Mouse (Mus musculus): ENCODE results near the gene Banf1. TPM values are rescaled to one million over a fixed set of nuclear protein-coding genes. Genes with fewer than 3 reads are reported as not detected.
A peak's percentile ranks its signal among the peaks of the same experiment; 100 is the strongest.

Banf1 gene
- polyA plus RNA-seq, 1 experiment from 2014 or later = 375 TPM

- peaks cover 21% of the 10 kb centered on the region for H3K36me3 ChIP-seq (ENCODE audit: control insufficient read depth, insufficient read depth, low read length)
- 4% methylated on average over 27 of the region's 43 CpGs for WGBS
- H3K27ac ChIP-seq (replicated peaks; ENCODE audit: low read depth, low read length) = peak within 1 kb of the TSS; percentile 84
- H3K9ac ChIP-seq (ENCODE audit: low read depth, low read length) = peak within 1 kb of the TSS; percentile 91
- peak within 1 kb of the TSS; percentile 92 for H3K4me3 ChIP-seq (ENCODE audit: low read depth, low read length)
- peak; percentile 97 for ATAC-seq (ENCODE audit: low read depth)
- H3K4me2 ChIP-seq (ENCODE audit: low read depth, low read length) = peak within 1 kb of the TSS; percentile 79
- peak; percentile 99 for DNase-seq (ENCODE audit: low spot score)
- H3K27me3 ChIP-seq (replicated peaks; ENCODE audit: control insufficient read depth, insufficient read depth, low read length) = peaks cover 4% of the 10 kb centered on the region
- H3K9me3 ChIP-seq (ENCODE audit: control insufficient read depth, low read length) = no peaks in the 10 kb centered on the region
- H3K4me1 ChIP-seq (ENCODE audit: control insufficient read depth, insufficient read depth, low read length) = peaks cover 18% of the 10 kb centered on the region
Observed at GRCm38 (mm10) chr19:5388588-5389242, 21.7 kb upstream of the Banf1 start, which contains the start of gene Sart1. Sart1 (minus strand) TSS chr19:5388703.

GRCm38 (mm10) chr19:5388011-5388441 is 21.1 kb upstream of the Banf1 start:
- Histone ChIP-seq H3K4me2 (ENCODE audit: low read depth, low read length) (peak overlapping the region; percentile 79), H3K9me3 (ENCODE audit: control insufficient read depth, low read length) (no peaks in the 10 kb centered on the region), H3K27ac (replicated peaks; ENCODE audit: low read depth, low read length) (peak overlapping the region; percentile 80), H3K9ac (ENCODE audit: low read depth, low read length) (peak overlapping the region; percentile 91), H3K4me3 (ENCODE audit: low read depth, low read length) (peak overlapping the region; percentile 92), H3K36me3 (ENCODE audit: control insufficient read depth, insufficient read depth, low read length) (peaks cover 28% of the 10 kb centered on the region), H3K27me3 (replicated peaks; ENCODE audit: control insufficient read depth, insufficient read depth, low read length) (peaks cover 4% of the 10 kb centered on the region), H3K4me1 (ENCODE audit: control insufficient read depth, insufficient read depth, low read length) (peaks cover 18% of the 10 kb centered on the region)
- DNase-seq (ENCODE audit: low spot score) (no peak), ATAC-seq (ENCODE audit: low read depth) (peak; percentile 27; the same call in 1 of the 2 replicates)
- under 1% methylated on average over 15 of the region's 43 CpGs for WGBS

- peaks cover 61% of the 10 kb centered on the region for H3K36me3 ChIP-seq (ENCODE audit: control insufficient read depth, insufficient read depth, low read length)
Observed at GRCm38 (mm10) chr19:5384715-5385114, 17.7 kb upstream of the Banf1 start.

GRCm38 (mm10) chr19:5383326-5383725 is 16.4 kb upstream of the Banf1 start:
- H3K27ac ChIP-seq (replicated peaks; ENCODE audit: low read depth, low read length) = no peak overlapping the region
- peaks cover 4% of the 10 kb centered on the region for H3K27me3 ChIP-seq (replicated peaks; ENCODE audit: control insufficient read depth, insufficient read depth, low read length)
- no peaks in the 10 kb centered on the region for H3K9me3 ChIP-seq (ENCODE audit: control insufficient read depth, low read length)
- peaks cover 75% of the 10 kb centered on the region for H3K36me3 ChIP-seq (ENCODE audit: control insufficient read depth, insufficient read depth, low read length)
- DNase-seq (ENCODE audit: low spot score) = no peak
- no peak overlapping the region for H3K4me3 ChIP-seq (ENCODE audit: low read depth, low read length)
- WGBS = 90% methylated on average over 12 of the region's 12 CpGs
- H3K4me2 ChIP-seq (ENCODE audit: low read depth, low read length) = no peak overlapping the region
- H3K9ac ChIP-seq (ENCODE audit: low read depth, low read length) = no peak overlapping the region
- peaks cover 6% of the 10 kb centered on the region for H3K4me1 ChIP-seq (ENCODE audit: control insufficient read depth, insufficient read depth, low read length)
- no peak for ATAC-seq (ENCODE audit: low read depth)

More at GRCm38 (mm10) chr19:5384715-5385114, 17.7 kb upstream of the Banf1 start:
- ATAC-seq (ENCODE audit: low read depth) (no peak), DNase-seq (ENCODE audit: low spot score) (no peak)
- peaks cover 4% of the 10 kb centered on the region for H3K27me3 ChIP-seq (replicated peaks; ENCODE audit: control insufficient read depth, insufficient read depth, low read length)
- 93% methylated on average over 8 of the region's 8 CpGs for WGBS
- no peak overlapping the region for H3K9ac ChIP-seq (ENCODE audit: low read depth, low read length)
- H3K4me2 ChIP-seq (ENCODE audit: low read depth, low read length) = no peak overlapping the region
- H3K27ac ChIP-seq (replicated peaks; ENCODE audit: low read depth, low read length) = no peak overlapping the region
- H3K4me1 ChIP-seq (ENCODE audit: control insufficient read depth, insufficient read depth, low read length) = peaks cover 12% of the 10 kb centered on the region
- H3K4me3 ChIP-seq (ENCODE audit: low read depth, low read length) = no peak overlapping the region
- no peaks in the 10 kb centered on the region for H3K9me3 ChIP-seq (ENCODE audit: control insufficient read depth, low read length)

DNA sequence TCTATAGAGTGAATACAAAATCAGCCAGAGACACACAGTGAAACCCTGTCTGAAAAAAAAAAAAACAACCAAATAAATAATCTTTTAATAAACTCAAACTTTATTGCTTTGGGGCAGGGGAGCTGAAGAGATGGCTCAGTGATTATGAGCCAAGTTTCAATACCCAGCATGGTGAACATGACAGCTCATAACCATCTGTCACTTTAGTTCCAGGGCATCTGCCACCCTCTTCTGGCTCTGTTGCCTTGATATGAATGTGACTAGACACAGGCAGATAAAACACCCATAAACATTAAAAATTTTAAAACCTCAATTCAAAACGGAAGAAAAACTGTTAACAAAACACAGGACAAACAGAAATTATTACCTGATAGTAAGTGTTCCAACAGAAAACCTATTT is 10.5 kb upstream of the Banf1 start:
- Histone ChIP-seq H3K4me3 (ENCODE audit: low read depth, low read length) (no peak overlapping the region), H3K9me3 (ENCODE audit: control insufficient read depth, low read length) (no peaks in the 10 kb centered on the region), H3K4me2 (ENCODE audit: low read depth, low read length) (no peak overlapping the region), H3K9ac (ENCODE audit: low read depth, low read length) (no peak overlapping the region), H3K27me3 (replicated peaks; ENCODE audit: control insufficient read depth, insufficient read depth, low read length) (no peaks in the 10 kb centered on the region), H3K27ac (replicated peaks; ENCODE audit: low read depth, low read length) (no peak overlapping the region), H3K36me3 (ENCODE audit: control insufficient read depth, insufficient read depth, low read length) (peaks cover 55% of the 10 kb centered on the region), H3K4me1 (ENCODE audit: control insufficient read depth, insufficient read depth, low read length) (no peaks in the 10 kb centered on the region)
- ATAC-seq (ENCODE audit: low read depth) (no peak), DNase-seq (ENCODE audit: low spot score) (no peak)
- 97% methylated on average over 1 of the region's 1 CpGs for WGBS

GRCm38 (mm10) chr19:5374748-5375147 is 7.8 kb upstream of the Banf1 start:
- H3K4me2 ChIP-seq (ENCODE audit: low read depth, low read length) = no peak overlapping the region
- no peak for ATAC-seq (ENCODE audit: low read depth)

DNA sequence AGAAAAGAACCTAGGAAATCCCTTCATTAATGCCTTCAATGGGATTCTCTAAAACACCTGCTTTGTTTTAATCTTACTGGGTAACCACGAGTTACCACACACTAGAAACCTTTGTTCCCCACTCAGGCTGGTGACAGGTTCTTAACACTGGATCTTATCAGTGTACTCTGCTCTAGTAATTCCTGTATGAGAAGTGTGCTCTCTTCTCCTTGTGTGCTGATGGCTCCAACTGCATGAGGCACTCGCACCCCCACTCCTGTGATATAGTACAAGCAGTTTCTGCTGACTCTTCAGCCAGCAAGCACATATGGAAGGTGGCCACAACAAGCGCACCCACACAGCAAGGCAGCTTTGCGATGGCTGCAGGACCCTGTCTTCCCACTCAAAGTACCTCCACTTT is 7.2 kb upstream of the Banf1 start:
- no peak for DNase-seq (ENCODE audit: low spot score)
- 86% methylated on average over 4 of the region's 4 CpGs for WGBS
- no peak overlapping the region for H3K4me3 ChIP-seq (ENCODE audit: low read depth, low read length)
- H3K9me3 ChIP-seq (ENCODE audit: control insufficient read depth, low read length) = no peaks in the 10 kb centered on the region
- no peak overlapping the region for H3K4me2 ChIP-seq (ENCODE audit: low read depth, low read length)
- H3K9ac ChIP-seq (ENCODE audit: low read depth, low read length) = no peak overlapping the region
- no peaks in the 10 kb centered on the region for H3K27me3 ChIP-seq (replicated peaks; ENCODE audit: control insufficient read depth, insufficient read depth, low read length)
- no peak overlapping the region for H3K27ac ChIP-seq (replicated peaks; ENCODE audit: low read depth, low read length)
- H3K36me3 ChIP-seq (ENCODE audit: control insufficient read depth, insufficient read depth, low read length) = peaks cover 53% of the 10 kb centered on the region
- no peaks in the 10 kb centered on the region for H3K4me1 ChIP-seq (ENCODE audit: control insufficient read depth, insufficient read depth, low read length)
- ATAC-seq (ENCODE audit: low read depth) = no peak

More at GRCm38 (mm10) chr19:5374748-5375147, 7.8 kb upstream of the Banf1 start:
- DNase-seq (ENCODE audit: low spot score) = no peak
- Histone ChIP-seq H3K36me3 (ENCODE audit: control insufficient read depth, insufficient read depth, low read length) (peaks cover 53% of the 10 kb centered on the region), H3K4me1 (ENCODE audit: control insufficient read depth, insufficient read depth, low read length) (no peaks in the 10 kb centered on the region), H3K9ac (ENCODE audit: low read depth, low read length) (no peak overlapping the region), H3K9me3 (ENCODE audit: control insufficient read depth, low read length) (no peaks in the 10 kb centered on the region), H3K4me3 (ENCODE audit: low read depth, low read length) (no peak overlapping the region), H3K27me3 (replicated peaks; ENCODE audit: control insufficient read depth, insufficient read depth, low read length) (no peaks in the 10 kb centered on the region), H3K27ac (replicated peaks; ENCODE audit: low read depth, low read length) (no peak overlapping the region)
- WGBS = 82% methylated on average over 4 of the region's 4 CpGs

GRCm38 (mm10) chr19:5372724-5373123 is 5.8 kb upstream of the Banf1 start:
- DNase-seq (ENCODE audit: low spot score) = no peak
- no peak overlapping the region for H3K9ac ChIP-seq (ENCODE audit: low read depth, low read length)
- H3K4me2 ChIP-seq (ENCODE audit: low read depth, low read length) = no peak overlapping the region
- WGBS = 93% methylated on average over 7 of the region's 7 CpGs
- no peak for ATAC-seq (ENCODE audit: low read depth)
- H3K27ac ChIP-seq (replicated peaks; ENCODE audit: low read depth, low read length) = no peak overlapping the region
- H3K27me3 ChIP-seq (replicated peaks; ENCODE audit: control insufficient read depth, insufficient read depth, low read length) = no peaks in the 10 kb centered on the region
- no peak overlapping the region for H3K4me3 ChIP-seq (ENCODE audit: low read depth, low read length)
- no peaks in the 10 kb centered on the region for H3K9me3 ChIP-seq (ENCODE audit: control insufficient read depth, low read length)
- H3K4me1 ChIP-seq (ENCODE audit: control insufficient read depth, insufficient read depth, low read length) = peaks cover 4% of the 10 kb centered on the region
- H3K36me3 ChIP-seq (ENCODE audit: control insufficient read depth, insufficient read depth, low read length) = peaks cover 50% of the 10 kb centered on the region

DNA sequence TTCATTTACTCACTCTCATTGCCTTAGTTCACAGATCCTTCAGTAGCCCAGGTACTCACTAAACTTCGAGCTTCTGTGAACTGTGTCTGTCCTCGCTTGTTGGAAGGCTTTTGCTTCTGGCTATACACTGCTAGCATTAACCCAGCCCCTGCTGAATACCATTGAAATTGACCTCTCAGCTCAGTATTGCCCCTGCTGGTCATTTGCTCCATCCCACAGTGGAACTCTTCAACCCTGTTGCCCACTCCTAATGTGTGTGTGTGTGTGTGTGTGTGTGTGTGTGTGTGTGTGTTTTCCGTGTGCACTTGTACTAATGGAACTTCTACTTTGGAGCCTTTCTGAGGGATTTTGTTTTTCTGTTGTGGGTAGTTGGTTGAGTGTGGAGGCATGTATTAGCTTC is 4.0 kb upstream of the Banf1 start:
- H3K4me2 ChIP-seq (ENCODE audit: low read depth, low read length) = no peak overlapping the region
- peaks cover 47% of the 10 kb centered on the region for H3K36me3 ChIP-seq (ENCODE audit: control insufficient read depth, insufficient read depth, low read length)
- no peak overlapping the region for H3K4me3 ChIP-seq (ENCODE audit: low read depth, low read length)
- H3K4me1 ChIP-seq (ENCODE audit: control insufficient read depth, insufficient read depth, low read length) = peaks cover 7% of the 10 kb centered on the region
- H3K9ac ChIP-seq (ENCODE audit: low read depth, low read length) = no peak overlapping the region
- H3K9me3 ChIP-seq (ENCODE audit: control insufficient read depth, low read length) = no peaks in the 10 kb centered on the region
- H3K27ac ChIP-seq (replicated peaks; ENCODE audit: low read depth, low read length) = no peak overlapping the region
- 88% methylated on average over 3 of the region's 3 CpGs for whole genome bisulfite sequencing
- no peak for DNase-seq (ENCODE audit: low spot score)
- H3K27me3 ChIP-seq (replicated peaks; ENCODE audit: control insufficient read depth, insufficient read depth, low read length) = no peaks in the 10 kb centered on the region
- no peak for ATAC-seq (ENCODE audit: low read depth)
